Mouse (Mus musculus): ENCODE data around the gene Naxd. TPM values are rescaled to one million over a fixed set of nuclear protein-coding genes. Genes with fewer than 3 reads are reported as not detected.
"Not testable (repeated sequence)": the region's sequence is repeated elsewhere in the genome, so short reads cannot be mapped to it uniquely, and the experiment has no call there.

The Naxd gene
- total RNA-seq, 2 experiments from 2014 or later, result 28.1 to 31.2 TPM

DNA sequence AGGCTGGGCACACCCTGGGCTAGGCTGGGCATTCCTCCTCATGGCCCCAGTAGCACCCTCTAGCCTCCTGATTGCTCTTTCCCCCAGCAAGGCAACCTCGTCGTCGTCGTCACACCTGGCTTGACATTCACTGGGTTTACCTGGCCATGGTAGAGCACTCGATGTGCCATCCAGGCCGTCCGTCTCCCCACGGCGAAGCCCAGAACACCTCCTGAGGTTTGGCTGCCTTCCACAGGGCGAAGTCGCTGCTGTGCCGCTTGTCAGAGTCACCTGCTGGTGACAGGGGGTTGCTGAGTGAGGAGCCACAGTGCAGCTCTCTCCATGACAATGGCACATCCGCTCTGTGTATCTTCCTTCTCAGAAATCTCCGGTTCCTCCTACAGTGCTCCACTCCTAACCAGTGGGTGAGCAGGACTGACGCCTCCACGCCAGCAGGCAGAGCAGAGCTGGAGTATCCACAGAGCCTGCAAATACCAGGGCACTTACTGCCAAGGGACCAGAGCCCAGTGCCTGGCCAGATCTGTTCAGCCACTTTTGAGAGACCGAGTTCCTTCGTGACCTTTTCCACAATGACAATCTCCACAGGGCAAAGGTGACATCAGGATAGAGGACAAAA, 33.0 kb downstream of the Naxd start:
- intact Hi-C loops (cut with DNase I), result no loop called here
- no peak for TF ChIP-seq CTCF (IDR thresholded peaks at IDR 0.05)
- Histone ChIP-seq H3K4me3 (no peak overlapping the region), H3K27ac (no peak overlapping the region)
- DNase-seq, result no peak

DNA sequence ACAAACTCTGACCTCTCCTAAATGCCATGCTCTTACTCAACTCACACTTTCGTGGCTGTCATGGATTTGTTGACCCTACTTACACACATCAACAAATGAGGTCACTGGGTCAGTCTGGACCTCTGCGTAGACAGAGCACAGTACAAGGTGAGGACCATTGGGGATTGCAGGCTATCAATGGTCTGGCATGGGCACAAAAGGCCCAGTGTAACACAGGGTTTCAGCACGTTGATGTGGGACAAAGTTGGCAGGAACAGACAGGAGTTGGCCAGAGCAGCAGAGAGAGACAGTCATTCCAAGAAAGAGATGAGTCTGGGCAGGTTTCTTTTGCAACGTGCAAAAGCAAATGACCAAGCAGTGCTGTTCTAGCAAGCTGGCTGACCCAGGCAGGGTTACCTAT, 33.5 kb downstream of the Naxd start:
- TF ChIP-seq CTCF (IDR thresholded peaks at IDR 0.05), result no peak

DNA sequence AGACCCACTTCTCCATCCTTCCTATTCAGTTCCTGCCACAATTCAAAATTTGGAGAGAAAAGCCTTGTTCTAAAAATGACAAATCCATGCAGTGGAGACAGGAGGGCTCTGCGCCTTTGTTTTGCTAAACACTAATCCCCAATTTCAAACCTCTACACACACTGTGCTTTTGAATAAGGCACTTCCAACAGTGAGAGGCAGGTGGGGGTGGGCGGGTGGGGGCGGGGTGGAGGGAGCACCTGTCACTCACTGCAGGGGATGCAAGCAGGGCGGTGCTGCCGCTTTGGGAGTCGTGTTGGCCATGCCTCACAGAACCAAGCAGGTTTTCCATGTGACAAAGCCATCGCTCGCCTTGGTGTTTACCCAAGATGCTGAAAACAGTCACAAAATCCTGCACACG, 37.2 kb downstream of the Naxd start:
- DNase-seq, result no peak
- no peak for TF ChIP-seq CTCF (IDR thresholded peaks at IDR 0.05)
- intact Hi-C loops (cut with DNase I), result no loop called here
- Histone ChIP-seq H3K4me3 (no peak overlapping the region), H3K27ac (no peak overlapping the region)

More for the DNA sequence above, 33.5 kb downstream of the Naxd start:
- Histone ChIP-seq H3K27ac (no peak overlapping the region), H3K4me3 (no peak overlapping the region)
- no peak for DNase-seq
- intact Hi-C loops (cut with DNase I), result no loop called here

DNA sequence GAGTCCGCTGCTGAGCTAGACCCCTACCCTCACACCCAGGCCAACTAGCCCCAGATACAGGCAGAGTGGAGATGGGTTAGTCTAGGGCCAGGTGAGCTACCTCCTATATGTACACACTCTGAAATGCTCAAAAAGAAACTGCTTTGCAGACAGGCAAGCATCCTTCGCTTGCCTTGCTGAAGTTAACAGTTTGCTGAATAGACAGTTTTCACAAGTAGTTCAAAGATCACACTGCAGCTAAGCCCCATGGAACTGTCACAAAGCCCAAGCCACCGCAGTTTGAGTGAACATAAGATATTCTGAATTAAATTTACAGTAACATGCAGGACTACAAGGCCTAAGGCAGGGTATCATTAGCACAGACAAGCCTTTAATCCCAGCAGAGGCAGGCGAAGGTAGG, 41.7 kb downstream of the Naxd start:
- intact Hi-C loops (cut with DNase I), result no loop called here
- TF ChIP-seq CTCF (IDR thresholded peaks at IDR 0.05), result no peak
- no peak overlapping the region for H3K27ac ChIP-seq
- DNase-seq, result no peak
- no peak overlapping the region for H3K4me3 ChIP-seq

DNA sequence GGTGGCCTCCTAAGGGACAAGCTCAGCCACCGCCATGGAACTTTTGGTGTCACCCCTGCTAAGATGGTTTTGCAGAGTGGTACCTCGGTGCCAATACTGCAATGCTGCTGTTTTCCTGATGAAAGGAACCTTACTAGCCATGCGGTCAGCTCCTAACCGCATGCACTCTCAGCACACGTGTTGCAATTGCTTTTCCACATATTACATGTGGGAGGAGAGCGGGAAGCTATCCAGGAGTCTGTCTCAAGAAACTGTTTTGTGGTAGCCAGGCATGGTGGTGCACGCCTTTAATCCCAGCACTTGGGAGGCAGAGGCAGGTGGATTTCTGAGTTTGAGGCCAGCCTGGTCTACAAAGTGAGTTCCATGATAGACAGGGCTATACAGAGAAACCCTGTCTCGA, 42.9 kb downstream of the Naxd start:
- intact Hi-C loops (cut with DNase I), result loop anchor here (5.0 kb wide), 1 partner anchor 62 kb away; no protein-coding TSS in a partner anchor
- Histone ChIP-seq H3K27ac (no peak overlapping the region), H3K4me3 (no peak overlapping the region)
- no peak for TF ChIP-seq CTCF (IDR thresholded peaks at IDR 0.05)
- no peak for DNase-seq

DNA sequence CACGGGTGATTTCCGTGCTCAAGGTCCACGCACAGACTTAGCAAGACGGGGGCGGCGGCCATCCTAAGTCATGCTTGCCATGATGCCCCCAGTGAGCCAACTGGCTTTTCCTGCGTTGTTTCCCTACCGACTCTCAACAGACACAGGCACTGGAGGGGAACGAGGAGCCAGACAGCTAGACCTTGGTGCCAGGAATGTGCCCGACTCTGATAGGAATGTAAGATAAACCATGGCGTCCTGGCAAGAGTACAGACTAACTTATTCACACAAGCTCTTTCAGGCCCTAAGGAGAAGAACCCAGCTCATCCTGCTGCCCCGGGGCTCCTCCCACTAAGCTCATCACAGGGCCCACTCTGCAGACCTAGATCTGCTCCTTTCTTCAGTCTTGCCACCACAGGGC, 44.7 kb downstream of the Naxd start:
- Histone ChIP-seq H3K27ac (no peak overlapping the region), H3K4me3 (no peak overlapping the region)
- intact Hi-C loops (cut with DNase I), result loop anchor here (5.0 kb wide), 1 partner anchor 60 kb away; no protein-coding TSS in a partner anchor
- no peak for TF ChIP-seq CTCF (IDR thresholded peaks at IDR 0.05)
- DNase-seq, result no peak

DNA sequence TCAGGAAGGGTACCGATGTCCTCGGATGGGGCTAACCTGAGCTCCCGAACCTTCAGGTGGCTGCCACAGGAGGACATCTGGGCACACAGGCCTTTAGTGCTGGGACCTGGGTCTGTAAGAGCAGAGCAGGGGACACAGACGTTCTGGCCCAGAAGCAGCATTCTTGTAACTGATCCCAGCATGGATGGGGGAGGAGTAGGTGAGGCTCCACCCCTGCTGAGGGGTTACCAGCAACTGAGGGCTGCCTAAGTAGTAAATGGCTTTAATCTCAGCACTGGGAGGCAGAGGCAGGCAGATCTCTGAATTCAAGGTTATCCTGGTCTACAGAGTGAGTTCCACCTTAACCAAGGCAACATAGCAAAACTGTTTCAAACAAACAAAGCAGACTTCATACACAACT, 45.6 kb downstream of the Naxd start:
- no peak for DNase-seq
- TF ChIP-seq CTCF (IDR thresholded peaks at IDR 0.05), result no peak
- intact Hi-C loops (cut with DNase I), result loop anchor here (5.0 kb wide), 1 partner anchor 59 kb away; no protein-coding TSS in a partner anchor
- H3K4me3 ChIP-seq, result no peak overlapping the region
- no peak overlapping the region for H3K27ac ChIP-seq

DNA sequence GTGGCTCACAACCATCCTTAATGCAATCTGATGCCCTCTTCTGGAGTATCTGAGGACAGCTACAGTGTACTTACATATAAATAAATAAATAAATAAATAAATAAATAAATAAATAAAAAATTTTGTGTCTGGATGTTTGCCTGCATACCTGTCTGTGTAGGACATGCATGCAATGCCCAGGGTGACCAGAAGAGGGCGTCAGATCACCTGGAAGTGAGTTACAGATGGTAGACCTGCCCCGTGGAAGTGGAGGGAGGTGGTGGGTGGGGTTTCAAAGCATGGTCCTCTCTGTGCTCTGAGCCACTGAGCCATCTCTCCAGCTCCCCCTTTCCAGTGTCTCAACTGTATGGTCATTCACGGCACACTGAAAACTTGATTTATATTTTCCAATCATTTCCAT, 47.1 kb downstream of the Naxd start:
- peak; percentile 70 for DNase-seq
- H3K27ac ChIP-seq, result no peak overlapping the region
- TF ChIP-seq CTCF (IDR thresholded peaks at IDR 0.05), result peak; percentile 72
- no peak overlapping the region for H3K4me3 ChIP-seq
- intact Hi-C loops (cut with DNase I), result loop anchor here (5.0 kb wide), 1 partner anchor 58 kb away; no protein-coding TSS in a partner anchor

DNA sequence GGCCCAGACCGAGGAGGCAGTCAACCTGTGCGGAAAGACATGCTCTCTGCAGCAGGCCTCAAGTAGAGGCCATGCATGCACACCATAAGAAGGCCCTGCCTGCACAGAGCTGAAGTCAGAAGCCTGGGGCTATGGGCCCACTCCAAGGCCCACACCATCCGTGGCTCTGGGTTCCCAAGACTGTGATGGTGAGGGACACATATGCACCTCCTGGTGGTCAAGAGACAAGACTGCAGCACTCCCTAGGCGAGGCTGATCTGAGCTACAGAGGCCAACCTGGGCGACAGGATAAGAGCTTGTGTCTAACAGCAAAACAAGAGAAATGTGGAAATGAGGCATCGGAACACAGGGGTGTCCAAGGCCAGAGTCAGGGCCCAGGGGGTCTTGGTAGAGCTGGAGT, 49.8 kb downstream of the Naxd start:
- Histone ChIP-seq H3K4me3 (no peak overlapping the region), H3K27ac (no peak overlapping the region)
- intact Hi-C loops (cut with DNase I), result loop anchor here (5.0 kb wide), 1 partner anchor 70 kb away; no protein-coding TSS in a partner anchor
- DNase-seq, result no peak
- peak; percentile 25; the same call in 1 of the 2 replicates for TF ChIP-seq CTCF (IDR thresholded peaks at IDR 0.05)

DNA sequence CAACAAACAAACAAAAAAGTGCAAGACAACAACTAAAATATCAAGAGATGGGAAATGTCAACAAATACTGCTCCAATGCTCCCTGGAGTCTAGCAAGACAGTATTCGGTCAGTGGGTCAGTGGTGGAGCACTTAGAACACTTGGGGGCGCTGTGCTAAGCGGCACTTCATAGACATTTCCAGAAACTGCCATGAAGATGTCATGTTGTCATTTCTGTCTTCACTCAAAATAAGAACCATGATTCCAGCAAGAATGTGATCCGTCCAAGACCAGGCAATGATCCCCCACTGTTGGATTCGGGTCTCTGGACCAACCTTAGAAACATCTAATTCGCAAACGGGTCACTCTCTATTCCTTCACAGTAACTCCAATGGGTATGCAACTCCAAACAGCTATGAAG, 52.4 kb downstream of the Naxd start:
- intact Hi-C loops (cut with DNase I), result loop anchor here (5.0 kb wide), 2 partner anchors 68 to 153 kb away; partner anchors contain the start of gene 1700016D06Rik
- peak; percentile 65 for TF ChIP-seq CTCF (IDR thresholded peaks at IDR 0.05)
- H3K27ac ChIP-seq, result peak overlapping the region; percentile 95

DNA sequence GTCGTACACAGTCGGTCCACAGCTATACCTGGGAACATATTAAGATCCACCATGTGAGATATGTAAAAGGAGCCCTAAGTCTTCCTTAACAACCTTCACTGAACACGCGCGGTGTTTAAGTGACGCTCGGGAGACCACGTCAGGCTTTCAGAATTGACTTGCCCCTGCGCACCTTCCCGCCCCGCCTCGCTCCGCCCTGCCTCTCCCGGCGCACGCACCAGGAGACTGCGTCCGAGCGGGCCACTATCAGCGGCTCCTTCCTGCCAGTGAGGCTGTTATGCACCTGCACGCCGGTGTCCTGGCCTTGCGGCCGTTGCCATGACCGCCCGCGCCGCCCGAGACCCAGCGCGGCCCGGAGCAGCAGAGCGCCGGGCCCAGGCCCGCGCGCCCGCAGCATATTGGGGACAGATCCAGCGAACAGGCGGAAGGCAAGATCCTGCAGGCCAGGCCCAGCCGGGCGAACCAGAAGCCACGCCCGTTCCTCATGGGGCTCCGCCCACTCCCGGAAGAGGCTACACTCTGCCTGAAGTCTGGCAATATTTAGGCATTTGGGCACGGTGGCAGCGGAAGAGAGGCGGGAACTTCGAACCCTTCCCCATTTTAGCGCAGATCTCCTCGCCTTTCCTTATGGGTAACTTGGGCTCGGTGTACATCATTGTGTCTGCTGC, 53.1 kb downstream of the Naxd start, which contains the start of gene Cars2:
TSS of gene Cars2 (minus strand) at position 503 of the 668 bp plus-strand sequence.
- intact Hi-C loops (cut with DNase I), result loop anchor here (5.0 kb wide), 1 partner anchor 152 kb away; the partner anchor contains the start of gene 1700016D06Rik
- Histone ChIP-seq H3K27ac (peak within 1 kb of the TSS; percentile 95), H3K4me3 (peak within 1 kb of the TSS; percentile 85)
- no peak for TF ChIP-seq CTCF (IDR thresholded peaks at IDR 0.05)
- peak; percentile 96 for DNase-seq

More for the DNA sequence above, 52.4 kb downstream of the Naxd start:
- peak overlapping the region; percentile 85 for H3K4me3 ChIP-seq
- peak; percentile 38 for DNase-seq

DNA sequence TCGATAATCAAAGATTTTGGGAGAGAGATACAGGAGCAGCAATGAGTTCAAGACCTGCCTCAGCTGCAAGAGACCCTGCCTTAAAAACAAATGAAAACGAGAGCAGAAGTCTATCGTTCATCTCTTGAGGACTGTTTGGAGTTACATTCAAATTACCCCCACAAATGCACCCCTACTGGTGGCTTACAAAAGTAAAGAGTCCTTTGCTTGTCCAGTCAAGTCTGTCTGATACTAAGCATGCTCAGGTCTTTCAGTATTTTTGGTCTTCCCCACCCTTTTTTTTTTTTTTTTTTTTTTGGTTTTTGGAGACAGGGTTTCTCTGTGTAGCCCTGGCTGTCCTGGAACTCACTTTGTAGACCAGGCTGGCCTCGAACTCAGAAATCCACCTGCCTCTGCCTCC, 54.2 kb downstream of the Naxd start:
- intact Hi-C loops (cut with DNase I), result loop anchor here (5.0 kb wide), 1 partner anchor 151 kb away; the partner anchor contains the start of gene 1700016D06Rik
- H3K4me3 ChIP-seq, DNase-seq, H3K27ac ChIP-seq: not testable (repeated sequence)

DNA sequence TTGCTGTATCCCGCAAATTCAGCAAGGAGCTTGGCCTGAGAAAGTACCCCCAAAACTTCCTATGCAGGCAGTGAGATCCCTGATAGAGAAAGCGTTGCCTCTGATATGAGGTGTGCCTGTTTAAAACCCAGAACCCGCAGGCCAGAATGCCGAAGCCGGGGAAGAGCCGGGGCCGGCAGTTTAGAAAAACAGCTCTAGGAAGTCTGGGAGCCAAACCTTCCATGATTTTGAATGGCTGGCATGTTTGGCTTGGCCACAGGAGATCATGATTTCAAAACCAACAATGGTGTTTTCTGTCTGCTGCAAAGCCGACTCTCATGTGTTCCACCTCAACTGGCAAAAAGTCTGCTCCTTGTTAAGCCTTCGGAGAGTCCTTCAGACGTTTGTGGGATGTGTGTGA, 55.1 kb downstream of the Naxd start:
- no peak overlapping the region for H3K4me3 ChIP-seq
- no peak for DNase-seq
- no peak for TF ChIP-seq CTCF (IDR thresholded peaks at IDR 0.05)
- no peak overlapping the region for H3K27ac ChIP-seq
- intact Hi-C loops (cut with DNase I), result loop anchor here (5.0 kb wide), 1 partner anchor 150 kb away; the partner anchor contains the start of gene 1700016D06Rik

Data from gastrocnemius, adult 2 months (tissue).